17 mouse cellular contexts compared by ENCODE assay signal in genomic region chr13:95747541-95747940, GRCm38 (mm10). TPM values are rescaled to one million over a fixed set of nuclear protein-coding genes. Genes with fewer than 3 reads are reported as not detected.
DNase-seq lines count a peak whose midpoint lies in the region; ATAC-seq and TF ChIP-seq lines count a peak whose summit lies in the region.
"Had no signal": no experiment of that assay in that cellular context is flagged by ENCODE, and none has a peak within 500 bp of the region (broad histone marks: within the 10 kb centered on the region; RNA-seq: fewer than 3 reads in every experiment).

No protein-coding gene starts in this region.

- H3K27ac ChIP-seq in intestine, embryonic 14.5 days (ENCODE audit: low read depth) = peak overlapping the region; percentile 93; the same call in 1 of the 2 replicates
- H3K27ac ChIP-seq in intestine, postnatal 0 days (ENCODE audit: low read depth, low read length) = no peak overlapping the region
- no peak overlapping the region for H3K27ac ChIP-seq in lung, postnatal 0 days (ENCODE audit: low read length)
- H3K27ac ChIP-seq in embryonic facial prominence, embryonic 15.5 days (replicated peaks) = peak overlapping the region; percentile 55; the same call in 1 of the 2 replicates
- H3K27ac ChIP-seq in stomach, embryonic 15.5 days = peak overlapping the region; percentile 49; the same call in 1 of the 2 replicates
- H3K27ac ChIP-seq: forebrain, embryonic 15.5 days; hindbrain, embryonic 15.5 days had no signal

- H3K27me3 ChIP-seq in intestine, embryonic 14.5 days (replicated peaks; ENCODE audit: control insufficient read depth, insufficient read depth, low read length) = no peaks in the 10 kb centered on the region
- H3K27me3 ChIP-seq in intestine, postnatal 0 days (replicated peaks; ENCODE audit: control insufficient read depth, insufficient read depth, low read length) = no peaks in the 10 kb centered on the region
- no peaks in the 10 kb centered on the region for H3K27me3 ChIP-seq in lung, postnatal 0 days (replicated peaks; ENCODE audit: insufficient read depth, low read length)
- H3K27me3 ChIP-seq in embryonic facial prominence, embryonic 15.5 days = no peaks in the 10 kb centered on the region
- H3K27me3 ChIP-seq in stomach, embryonic 15.5 days (replicated peaks) = no peaks in the 10 kb centered on the region
- H3K27me3 ChIP-seq: forebrain, embryonic 15.5 days; hindbrain, embryonic 15.5 days had no signal

- DNase-seq in intestine, embryonic 14.5 days (ENCODE audit: low spot score) = no peak
- DNase-seq in lung, postnatal 0 days (ENCODE audit: low spot score) = peak; percentile 16
- no peak for DNase-seq in lung, adult 2 months
- no peak for DNase-seq in cerebellum, postnatal 14 days
- DNase-seq: adrenal gland, adult 2 months; adrenal gland, postnatal 25 days; cerebellum, adult 18-20 months; cerebellum, adult 9-11 months; gastrocnemius, postnatal 36 days; heart, adult 18-20 months; heart, postnatal 36 days had no signal

- no peak for TF ChIP-seq POLR2A in lung, adult 2 months (IDR thresholded peaks at IDR 0.05; ENCODE audit: borderline replicate concordance, extremely low read depth, low read depth, low read length)

- 66% methylated on average over 11 of the region's 11 CpGs for WGBS in intestine, embryonic 14.5 days
- 75% methylated on average over 11 of the region's 11 CpGs for WGBS in intestine, postnatal 0 days
- WGBS in lung, postnatal 0 days = 54% methylated on average over 11 of the region's 11 CpGs
- 73% methylated on average over 11 of the region's 11 CpGs for WGBS in lung, adult 2 months
- WGBS in embryonic facial prominence, embryonic 15.5 days = 60% methylated on average over 11 of the region's 11 CpGs
- 65% methylated on average over 11 of the region's 11 CpGs for WGBS in stomach, embryonic 15.5 days

- H3K9me3 ChIP-seq in intestine, embryonic 14.5 days (ENCODE audit: control insufficient read depth, low read length) = no peaks in the 10 kb centered on the region
- no peaks in the 10 kb centered on the region for H3K9me3 ChIP-seq in intestine, postnatal 0 days (ENCODE audit: control insufficient read depth)
- H3K9me3 ChIP-seq in lung, postnatal 0 days (ENCODE audit: low read length) = no peaks in the 10 kb centered on the region
- H3K9me3 ChIP-seq in embryonic facial prominence, embryonic 15.5 days (replicated peaks) = no peaks in the 10 kb centered on the region
- H3K9me3 ChIP-seq in stomach, embryonic 15.5 days = no peaks in the 10 kb centered on the region
- H3K9me3 ChIP-seq: forebrain, embryonic 15.5 days; hindbrain, embryonic 15.5 days had no signal

- ATAC-seq in intestine, embryonic 14.5 days (replicated peaks; ENCODE audit: low FRiP score, low TSS enrichment, low read depth) = no peak
- ATAC-seq in intestine, postnatal 0 days = no peak
- no peak for ATAC-seq in lung, postnatal 0 days
- no peak for ATAC-seq in embryonic facial prominence, embryonic 15.5 days (ENCODE audit: insufficient number of reproducible peaks, low FRiP score, low TSS enrichment, low read depth)
- no peak for ATAC-seq in stomach, embryonic 15.5 days (ENCODE audit: insufficient read depth, low FRiP score, low read depth)
- ATAC-seq: forebrain, embryonic 15.5 days had no signal

- TF ChIP-seq EP300 in lung, postnatal 0 days (IDR thresholded peaks at IDR 0.05) = no peak

- no peak overlapping the region for H3K4me2 ChIP-seq in intestine, embryonic 14.5 days (ENCODE audit: low read length)
- no peak overlapping the region for H3K4me2 ChIP-seq in intestine, postnatal 0 days (replicated peaks; ENCODE audit: low read depth)
- H3K4me2 ChIP-seq in lung, postnatal 0 days (replicated peaks; ENCODE audit: low read depth, low read length) = no peak overlapping the region
- no peak overlapping the region for H3K4me2 ChIP-seq in embryonic facial prominence, embryonic 15.5 days (replicated peaks)
- no peak overlapping the region for H3K4me2 ChIP-seq in stomach, embryonic 15.5 days
- H3K4me2 ChIP-seq: forebrain, embryonic 15.5 days; heart, embryonic 11.5 days; hindbrain, embryonic 15.5 days had no signal

- peaks cover 34% of the 10 kb centered on the region for H3K4me1 ChIP-seq in intestine, embryonic 14.5 days (replicated peaks; ENCODE audit: control insufficient read depth, insufficient read depth, low read length)
- H3K4me1 ChIP-seq in intestine, postnatal 0 days (replicated peaks; ENCODE audit: control insufficient read depth, insufficient read depth, low read length) = no peaks in the 10 kb centered on the region
- peaks cover 5% of the 10 kb centered on the region; the same call in 1 of the 2 replicates for H3K4me1 ChIP-seq in lung, postnatal 0 days (ENCODE audit: insufficient read depth, low read depth, low read length)
- peaks cover 5% of the 10 kb centered on the region; the same call in 1 of the 2 replicates for H3K4me1 ChIP-seq in lung, adult 2 months (ENCODE audit: control insufficient read depth, insufficient read depth, low read length)
- peaks cover 36% of the 10 kb centered on the region for H3K4me1 ChIP-seq in embryonic facial prominence, embryonic 15.5 days
- H3K4me1 ChIP-seq in stomach, embryonic 15.5 days = peaks cover 7% of the 10 kb centered on the region; the same call in 1 of the 2 replicates
- H3K4me1 ChIP-seq: forebrain, embryonic 15.5 days; hindbrain, embryonic 15.5 days had no signal

- no peak overlapping the region for H3K4me3 ChIP-seq in intestine, embryonic 14.5 days (ENCODE audit: low read depth, low read length)
- H3K4me3 ChIP-seq in intestine, postnatal 0 days (ENCODE audit: low read depth, low read length) = no peak overlapping the region
- no peak overlapping the region for H3K4me3 ChIP-seq in lung, postnatal 0 days (ENCODE audit: low read depth, low read length)
- H3K4me3 ChIP-seq in lung, adult 2 months (replicated peaks; ENCODE audit: extremely low read depth, low read depth, low read length) = no peak overlapping the region
- no peak overlapping the region for H3K4me3 ChIP-seq in embryonic facial prominence, embryonic 15.5 days (replicated peaks)
- no peak overlapping the region for H3K4me3 ChIP-seq in stomach, embryonic 15.5 days (replicated peaks)
- H3K4me3 ChIP-seq: forebrain, embryonic 15.5 days; hindbrain, embryonic 15.5 days had no signal

- H3K9ac ChIP-seq in intestine, embryonic 14.5 days (ENCODE audit: low read length) = no peak overlapping the region
- H3K9ac ChIP-seq in intestine, postnatal 0 days (ENCODE audit: low read depth, low read length) = no peak overlapping the region
- H3K9ac ChIP-seq in lung, postnatal 0 days (replicated peaks; ENCODE audit: low read depth) = no peak overlapping the region
- no peak overlapping the region for H3K9ac ChIP-seq in embryonic facial prominence, embryonic 15.5 days
- no peak overlapping the region for H3K9ac ChIP-seq in stomach, embryonic 15.5 days
- H3K9ac ChIP-seq: forebrain, embryonic 15.5 days; hindbrain, embryonic 15.5 days had no signal

- no peak for TF ChIP-seq CTCF in intestine, postnatal 0 days (IDR thresholded peaks at IDR 0.05; ENCODE audit: low read depth)
- TF ChIP-seq CTCF in lung, postnatal 0 days (IDR thresholded peaks at IDR 0.05) = no peak
- no peak for TF ChIP-seq CTCF in lung, adult 2 months (IDR thresholded peaks at IDR 0.05; ENCODE audit: insufficient read depth, low read length)

- H3K36me3 ChIP-seq in intestine, embryonic 14.5 days (ENCODE audit: control insufficient read depth, insufficient read depth, low read length) = 0 out of 2 replicates have a peak, but pooled peaks cover 4% of the 10 kb centered on the region
- H3K36me3 ChIP-seq in intestine, postnatal 0 days (ENCODE audit: control insufficient read depth, insufficient read depth) = 0 out of 2 replicates have a peak, but pooled peaks cover 8% of the 10 kb centered on the region
- no peaks in the 10 kb centered on the region for H3K36me3 ChIP-seq in lung, postnatal 0 days (ENCODE audit: insufficient read depth, low read length)
- H3K36me3 ChIP-seq in embryonic facial prominence, embryonic 15.5 days = no peaks in the 10 kb centered on the region
- no peaks in the 10 kb centered on the region for H3K36me3 ChIP-seq in stomach, embryonic 15.5 days
- H3K36me3 ChIP-seq: forebrain, embryonic 15.5 days; hindbrain, embryonic 15.5 days had no signal

RNA-seq across cellular contexts. Expression of gene F2rl2, which starts 50.9 kb away (rescaled TPM):
- 0.52 and 0.95 TPM in 2 replicates for polyA plus RNA-seq in intestine, embryonic 14.5 days (2014; fragmentation: Nextera tagmentation; extraction: Ambion mirVana)
- polyA plus RNA-seq in intestine, postnatal 0 days (2015; fragmentation: Nextera tagmentation; extraction: Ambion mirVana) = 0.17 and 0.43 TPM in 2 replicates
- 1.2 and 1.4 TPM in 2 replicates for polyA plus RNA-seq in lung, postnatal 0 days (2015; fragmentation: Nextera tagmentation; extraction: Ambion mirVana)
- 1.6 and 2.3 TPM in 2 replicates for polyA plus RNA-seq in lung, adult 2 months (2012; rRNA removed)
- polyA plus RNA-seq in embryonic facial prominence, embryonic 15.5 days (2015; fragmentation: Nextera tagmentation; extraction: Ambion mirVana) = 0.31 and 0.32 TPM in 2 replicates
- 0.42 and 0.67 TPM in 2 replicates for polyA plus RNA-seq in stomach, embryonic 15.5 days (2015; fragmentation: Nextera tagmentation; extraction: Ambion mirVana)

Comparison
In these comparisons a context has a peak if more than half of its experiments do, and no peak if none do; other contexts are left out.
1. H3K27ac ChIP-seq: peak in intestine, embryonic 14.5 days (single experiment), embryonic facial prominence, embryonic 15.5 days (single experiment) and stomach, embryonic 15.5 days (single experiment); none in intestine, postnatal 0 days (single experiment) and lung, postnatal 0 days (single experiment).